Mouse (Mus musculus) gastrocnemius, adult 8-10 months (tissue): Measurements from ENCODE around the gene Phlpp2. TPM values are rescaled to one million over a fixed set of nuclear protein-coding genes. Genes with fewer than 3 reads are reported as not detected.

Experiments used
- DNase-seq, 2 experiments: peaks; one replicate each; pipeline ENCODE4 v3.0.0; 2022; ENCODE audit warnings: low spot score in 2 of 2
- total RNA-seq, 4 experiments: library from RNA; stranded (reverse); gene quantifications; 2 replicates each; pipeline ENCODE4 v1.2.4; 2022

The Phlpp2 gene
- total RNA-seq, 4 experiments from 2014 or later = 2.3 to 2.9 (median 2.9) TPM

- DNase-seq = no peak
Observed at GRCm38 (mm10) chr8:109902379-109902778, 34.0 kb downstream of the Phlpp2 start.

GRCm38 (mm10) chr8:109903909-109904469, 35.6 kb downstream of the Phlpp2 start:
- DNase-seq = no peak

GRCm38 (mm10) chr8:109904928-109905668, 36.8 kb downstream of the Phlpp2 start:
- DNase-seq = no peak

- DNase-seq = no peak
Observed at GRCm38 (mm10) chr8:109906907-109907306, 38.6 kb downstream of the Phlpp2 start.

- no peak for DNase-seq
Observed at GRCm38 (mm10) chr8:109907376-109907775, 39.0 kb downstream of the Phlpp2 start.

- peak; percentile 17 to 35 for DNase-seq
Observed at GRCm38 (mm10) chr8:109917277-109917676, 48.9 kb downstream of the Phlpp2 start.

- DNase-seq = no peak
Observed at GRCm38 (mm10) chr8:109920406-109921390, 52.4 kb downstream of the Phlpp2 start.

- DNase-seq = no peak
Observed at GRCm38 (mm10) chr8:109941606-109942360, 73.4 kb downstream of the Phlpp2 start.

GRCm38 (mm10) chr8:109945153-109945632, 76.9 kb downstream of the Phlpp2 start:
- no peak for DNase-seq

- DNase-seq = no peak
Observed at GRCm38 (mm10) chr8:109945694-109946093, 77.4 kb downstream of the Phlpp2 start.

GRCm38 (mm10) chr8:109946272-109946671, 77.9 kb downstream of the Phlpp2 start:
- no peak for DNase-seq

GRCm38 (mm10) chr8:109947447-109948284, 79.3 kb downstream of the Phlpp2 start:
- DNase-seq = no peak

GRCm38 (mm10) chr8:109948285-109948564, 79.9 kb downstream of the Phlpp2 start:
- no peak for DNase-seq

GRCm38 (mm10) chr8:109952171-109952570, 83.8 kb downstream of the Phlpp2 start:
- DNase-seq = no peak

- no peak for DNase-seq
Observed at GRCm38 (mm10) chr8:109954486-109954948, 86.2 kb downstream of the Phlpp2 start.

- DNase-seq = no peak
Observed at GRCm38 (mm10) chr8:109957167-109958028, 89.1 kb downstream of the Phlpp2 start.

- DNase-seq = no peak
Observed at GRCm38 (mm10) chr8:109958036-109958655, 89.8 kb downstream of the Phlpp2 start.

GRCm38 (mm10) chr8:109959112-109959511, 90.8 kb downstream of the Phlpp2 start:
- DNase-seq = no peak
